ENCODE assay signal across 7 mouse cellular contexts in the genomic region with DNA sequence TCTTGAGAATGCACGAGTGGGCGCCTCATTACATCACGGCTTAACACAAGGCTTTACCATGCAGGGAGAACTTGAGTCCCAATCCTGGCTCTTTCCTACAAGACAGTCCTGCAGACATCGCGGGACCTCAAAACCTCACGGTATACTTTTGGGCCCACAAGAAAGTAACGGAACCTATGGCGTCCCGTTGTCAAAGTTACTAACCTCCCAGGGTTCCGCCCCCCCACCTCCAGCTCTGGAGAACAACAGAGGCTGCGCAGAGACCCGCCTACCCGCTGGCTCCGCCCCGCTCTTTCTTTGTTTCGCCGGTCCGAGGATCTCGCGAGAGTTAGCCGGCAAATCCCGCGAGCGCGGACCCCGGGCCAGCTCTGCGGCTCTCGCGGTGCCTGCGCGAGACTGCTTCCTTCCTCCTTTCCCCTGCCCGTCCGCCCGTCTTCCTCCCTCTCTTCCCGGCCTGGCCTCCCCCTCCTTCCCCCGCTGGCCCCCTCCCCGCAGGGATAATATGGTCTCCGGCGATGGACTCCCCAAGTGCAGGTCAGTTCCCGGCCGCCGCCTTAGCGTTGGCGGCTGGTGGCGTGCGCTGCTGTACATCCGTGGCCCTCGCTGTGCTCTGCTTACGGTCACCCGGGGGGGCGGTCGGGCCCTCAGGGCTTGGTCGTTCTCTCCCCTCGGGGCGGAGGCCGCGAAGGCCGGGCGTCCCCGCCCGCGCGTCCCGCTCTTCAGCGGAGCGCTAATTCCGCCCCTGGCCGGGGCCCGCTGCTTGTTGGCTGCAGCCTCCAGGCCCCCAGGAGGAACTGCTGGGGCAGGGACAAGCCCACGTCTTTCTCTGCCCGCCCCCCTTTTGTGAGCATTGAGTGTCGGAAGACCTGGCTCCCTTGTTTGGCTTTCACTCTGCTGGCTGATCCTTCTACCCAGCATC. TPM values are rescaled to one million over a fixed set of nuclear protein-coding genes. Genes with fewer than 3 reads are reported as not detected.
DNase-seq lines count a peak whose midpoint lies in the region; ATAC-seq lines count a peak whose summit lies in the region.

A gene (plus strand): TSS at position 427 of the 919 bp plus-strand sequence.

- peak within 1 kb of the TSS; percentile 62 for H3K4me2 ChIP-seq in intestine, embryonic 16.5 days (ENCODE audit: low read depth, low read length)
- peak within 1 kb of the TSS; percentile 56 for H3K4me2 ChIP-seq in midbrain, embryonic 11.5 days

- H3K36me3 ChIP-seq in intestine, embryonic 16.5 days (ENCODE audit: control insufficient read depth, insufficient read depth, low read length), result no peaks in the 10 kb centered on the region
- no peaks in the 10 kb centered on the region; the same call in 1 of the 2 replicates for H3K36me3 ChIP-seq in midbrain, embryonic 11.5 days (ENCODE audit: control insufficient read depth, insufficient read depth, low read length)

- no peaks in the 10 kb centered on the region for H3K27me3 ChIP-seq in intestine, embryonic 16.5 days (replicated peaks; ENCODE audit: control insufficient read depth, insufficient read depth, low read length)
- H3K27me3 ChIP-seq in midbrain, embryonic 11.5 days (ENCODE audit: control insufficient read depth, insufficient read depth, low read length), result no peaks in the 10 kb centered on the region

- H3K9ac ChIP-seq in intestine, embryonic 16.5 days (ENCODE audit: low read depth, low read length), result peak within 1 kb of the TSS; percentile 97
- H3K9ac ChIP-seq in midbrain, embryonic 11.5 days (ENCODE audit: low read length), result peak within 1 kb of the TSS; percentile 99

- intact Hi-C loops in left cerebral cortex, postnatal 36 days (cut with DNase I), result no loop called here

- H3K27ac ChIP-seq in intestine, embryonic 16.5 days (ENCODE audit: low read length), result peak within 1 kb of the TSS; percentile 86
- peak within 1 kb of the TSS; percentile 93 for H3K27ac ChIP-seq in midbrain, embryonic 11.5 days (ENCODE audit: low read depth, low read length)

- under 1% methylated on average over 72 of the region's 72 CpGs for WGBS in intestine, embryonic 16.5 days
- WGBS in midbrain, embryonic 11.5 days, result under 1% methylated on average over 72 of the region's 72 CpGs

- peak; percentile 99 for DNase-seq in adrenal gland, adult 2 months
- peak; percentile 97 for DNase-seq in embryo, embryonic 11.5 days (ENCODE audit: low read depth, low spot score)
- peak; percentile 99 to 100 for DNase-seq in gastrocnemius, postnatal 4 days (ENCODE audit: low spot score in 2 of 2)
- DNase-seq in left cerebral cortex, postnatal 36 days (ENCODE audit: low spot score in 2 of 2), result peak; percentile 97 to 99
- peak; percentile 99 for DNase-seq in midbrain, embryonic 11.5 days (ENCODE audit: low spot score, missing footprints)
- DNase-seq in skeletal muscle tissue, adult 2 months (ENCODE audit: low read depth, low spot score), result peak; percentile 96

- H3K4me3 ChIP-seq in intestine, embryonic 16.5 days (ENCODE audit: low read length), result peak within 1 kb of the TSS; percentile 77
- peak within 1 kb of the TSS; percentile 93 for H3K4me3 ChIP-seq in midbrain, embryonic 11.5 days (ENCODE audit: low read depth, low read length)

- H3K4me1 ChIP-seq in intestine, embryonic 16.5 days (ENCODE audit: control insufficient read depth, insufficient read depth, low read length), result peaks cover 4% of the 10 kb centered on the region
- peaks cover 5% of the 10 kb centered on the region for H3K4me1 ChIP-seq in midbrain, embryonic 11.5 days (ENCODE audit: control insufficient read depth, insufficient read depth, low read length)

- no peaks in the 10 kb centered on the region for H3K9me3 ChIP-seq in intestine, embryonic 16.5 days (ENCODE audit: control insufficient read depth, low read length)
- H3K9me3 ChIP-seq in midbrain, embryonic 11.5 days (ENCODE audit: control insufficient read depth, low read length), result no peaks in the 10 kb centered on the region

- ATAC-seq in intestine, embryonic 16.5 days, result peak; percentile 98
- peak; percentile 98 for ATAC-seq in midbrain, embryonic 11.5 days (ENCODE audit: low FRiP score)

RNA-seq across cellular contexts. Expression of the gene that starts here (rescaled TPM):
- total RNA-seq in adrenal gland, adult 2 months (2021), result 10 to 100 TPM; 40.9 to 41.5 TPM
- 1.0 and 1.5 TPM in 2 replicates for polyA plus RNA-seq in adrenal gland, adult 2 months (2012; rRNA removed)
- total RNA-seq in gastrocnemius, postnatal 4 days (2021), result 10 to 100 TPM; 40.5 to 43.5 TPM
- polyA plus RNA-seq in intestine, embryonic 16.5 days (2015; fragmentation: Nextera tagmentation; extraction: Ambion mirVana), result 21.0 and 23.1 TPM in 2 replicates
- 10 to 100 TPM; 43.2 to 53.3 TPM for total RNA-seq in left cerebral cortex, postnatal 36 days (2021)
- 64.5 and 72.6 TPM in 2 replicates for polyA plus RNA-seq in midbrain, embryonic 11.5 days (2014; fragmentation: Nextera tagmentation; extraction: Ambion mirVana)

Comparison
In these comparisons a context has a peak if more than half of its experiments do, and no peak if none do; other contexts are left out.
1. Peak in every context shown above with its lines: DNase-seq, ATAC-seq, H3K4me3 ChIP-seq and H3K27ac ChIP-seq.